Mouse (Mus musculus) spleen, postnatal 36 days (tissue): Measurements from ENCODE around the gene Golt1b.

Source experiments
- DNase-seq, 2 experiments: peaks; one replicate each; pipeline ENCODE4 v3.0.0; 2022; ENCODE audit warnings: low spot score in 2 of 2, mixed read lengths in 1 of 2

Gene Golt1b

GRCm38 (mm10) chr6:142384521-142384920 is 2.5 kb upstream of the Golt1b start:
- DNase-seq = no peak

GRCm38 (mm10) chr6:142386285-142387010 is 573 bp upstream of the Golt1b start:
- no peak for DNase-seq

- no peak for DNase-seq
These were observed 792 bp downstream of the Golt1b start for GRCm38 (mm10) chr6:142387755-142388271.

GRCm38 (mm10) chr6:142389101-142389500 is 2.1 kb downstream of the Golt1b start:
- no peak for DNase-seq

- no peak for DNase-seq
These were observed 5.3 kb downstream of the Golt1b start for GRCm38 (mm10) chr6:142392312-142392711.

GRCm38 (mm10) chr6:142394669-142395068 is 7.6 kb downstream of the Golt1b start:
- no peak for DNase-seq

- DNase-seq = no peak
These were observed 8.7 kb downstream of the Golt1b start for GRCm38 (mm10) chr6:142395756-142396155.

GRCm38 (mm10) chr6:142411140-142411539 is 24.1 kb downstream of the Golt1b start:
- DNase-seq = no peak

- no peak for DNase-seq
These were observed 26.0 kb downstream of the Golt1b start, which contains the start of gene Spx for GRCm38 (mm10) chr6:142412906-142413491. Gene Spx (plus strand): TSS chr6:142413441.

- DNase-seq = no peak
These were observed 26.8 kb downstream of the Golt1b start for GRCm38 (mm10) chr6:142413845-142414244.

GRCm38 (mm10) chr6:142414597-142414996 is 27.6 kb downstream of the Golt1b start:
- DNase-seq = no peak

- no peak for DNase-seq
These were observed 38.0 kb downstream of the Golt1b start for GRCm38 (mm10) chr6:142424976-142425375.

GRCm38 (mm10) chr6:142429072-142429471 is 42.1 kb downstream of the Golt1b start:
- no peak for DNase-seq

- DNase-seq = no peak
These were observed 64.4 kb downstream of the Golt1b start for GRCm38 (mm10) chr6:142451381-142451780.

- no peak for DNase-seq
These were observed 66.3 kb downstream of the Golt1b start for GRCm38 (mm10) chr6:142453311-142453710.
